ENCODE assay signal across 9 mouse cellular contexts in genomic region chr7:131371880-131372651, GRCm38 (mm10). TPM values are rescaled to one million over a fixed set of nuclear protein-coding genes. Genes with fewer than 3 reads are reported as not detected.
A peak's percentile ranks its signal among the peaks of the same experiment; 100 is the strongest.
DNase-seq lines count a peak whose midpoint lies in the region; ATAC-seq and TF ChIP-seq lines count a peak whose summit lies in the region.
"Had no signal": no experiment of that assay in that cellular context is flagged by ENCODE, and none has a peak within 500 bp of the region (broad histone marks: within the 10 kb centered on the region; RNA-seq: fewer than 3 reads in every experiment).

No protein-coding gene starts in this region.

- TF ChIP-seq CTCF in cortical plate, adult 2 months (IDR thresholded peaks at IDR 0.05; ENCODE audit: extremely low read depth, insufficient read depth, low read length), result no peak
- peak; percentile 44 for TF ChIP-seq CTCF in hindbrain, postnatal 0 days (IDR thresholded peaks at IDR 0.05; ENCODE audit: low read depth)
- TF ChIP-seq CTCF in lung, adult 2 months (IDR thresholded peaks at IDR 0.05; ENCODE audit: insufficient read depth, low read length), result no peak

- H3K36me3 ChIP-seq in lung, embryonic 16.5 days (ENCODE audit: control insufficient read depth, insufficient read depth, low read length), result no peaks in the 10 kb centered on the region
- H3K36me3 ChIP-seq in hindbrain, postnatal 0 days (ENCODE audit: insufficient read depth, low read length), result no peaks in the 10 kb centered on the region
- H3K36me3 ChIP-seq in midbrain, embryonic 16.5 days (ENCODE audit: control insufficient read depth, insufficient read depth, low read length), result no peaks in the 10 kb centered on the region

- ATAC-seq in lung, embryonic 16.5 days (ENCODE audit: low read depth), result no peak
- ATAC-seq in hindbrain, postnatal 0 days, result no peak
- ATAC-seq in midbrain, embryonic 16.5 days, result no peak
- ATAC-seq in monocyte, adult 5-6 weeks (replicated peaks; ENCODE audit: insufficient number of reproducible peaks, low FRiP score, low TSS enrichment, poor library complexity, severe bottlenecking), result no peak

- no peak overlapping the region; the same call in 1 of the 2 replicates for H3K27ac ChIP-seq in lung, embryonic 16.5 days (ENCODE audit: low read length)
- no peak overlapping the region for H3K27ac ChIP-seq in cortical plate, adult 2 months (ENCODE audit: insufficient read depth, low read length)
- H3K27ac ChIP-seq in hindbrain, postnatal 0 days, result no peak overlapping the region
- no peak overlapping the region for H3K27ac ChIP-seq in midbrain, embryonic 16.5 days (ENCODE audit: low read length)

- H3K4me1 ChIP-seq in lung, embryonic 16.5 days (replicated peaks; ENCODE audit: control insufficient read depth, insufficient read depth, low read length), result peaks cover 3% of the 10 kb centered on the region; the same call in 1 of the 2 replicates
- no peaks in the 10 kb centered on the region; the same call in 1 of the 2 replicates for H3K4me1 ChIP-seq in cortical plate, adult 2 months (ENCODE audit: control insufficient read depth, insufficient read depth, low read length)
- peaks cover 7% of the 10 kb centered on the region; the same call in 1 of the 2 replicates for H3K4me1 ChIP-seq in hindbrain, postnatal 0 days (ENCODE audit: insufficient read depth, low read length)
- H3K4me1 ChIP-seq in midbrain, embryonic 16.5 days (ENCODE audit: control insufficient read depth, insufficient read depth, low read length), result peaks cover 10% of the 10 kb centered on the region
- H3K4me1 ChIP-seq in lung, adult 2 months (ENCODE audit: control insufficient read depth, insufficient read depth, low read length), result peaks cover 6% of the 10 kb centered on the region

- DNase-seq in lung, postnatal 25 days (ENCODE audit: low spot score), result no peak
- peak; percentile 37 for DNase-seq in hindbrain, postnatal 0 days (ENCODE audit: low spot score)
- no peak for DNase-seq in layer of hippocampus, postnatal 14 days (ENCODE audit: low spot score in 2 of 2)
- DNase-seq in lung, adult 2 months, result no peak

- H3K4me3 ChIP-seq in lung, embryonic 16.5 days (ENCODE audit: low read length), result peak overlapping the region; percentile 78
- peak overlapping the region; percentile 84 for H3K4me3 ChIP-seq in cortical plate, adult 2 months (ENCODE audit: insufficient read depth, low read length)
- peak overlapping the region; percentile 71 for H3K4me3 ChIP-seq in hindbrain, postnatal 0 days (ENCODE audit: low read length)
- H3K4me3 ChIP-seq in midbrain, embryonic 16.5 days (ENCODE audit: low read depth, low read length), result peak overlapping the region; percentile 89
- H3K4me3 ChIP-seq in lung, adult 2 months (replicated peaks; ENCODE audit: extremely low read depth, low read depth, low read length), result no peak overlapping the region

- H3K9me3 ChIP-seq in lung, embryonic 16.5 days (ENCODE audit: control insufficient read depth, low read length), result no peaks in the 10 kb centered on the region
- H3K9me3 ChIP-seq in hindbrain, postnatal 0 days (ENCODE audit: low read length), result no peaks in the 10 kb centered on the region
- no peaks in the 10 kb centered on the region for H3K9me3 ChIP-seq in midbrain, embryonic 16.5 days (replicated peaks; ENCODE audit: control insufficient read depth, low read length, poor library complexity, severe bottlenecking)

- no peak for TF ChIP-seq POLR2A in cortical plate, adult 2 months (IDR thresholded peaks at IDR 0.05; ENCODE audit: extremely low read depth, insufficient read depth, low read length)
- no peak for TF ChIP-seq POLR2A in lung, adult 2 months (IDR thresholded peaks at IDR 0.05; ENCODE audit: borderline replicate concordance, extremely low read depth, low read depth, low read length)

- H3K27me3 ChIP-seq in lung, embryonic 16.5 days (ENCODE audit: control insufficient read depth, insufficient read depth, low read depth, low read length), result no peaks in the 10 kb centered on the region
- H3K27me3 ChIP-seq in hindbrain, postnatal 0 days (ENCODE audit: insufficient read depth, low read length), result no peaks in the 10 kb centered on the region
- H3K27me3 ChIP-seq in midbrain, embryonic 16.5 days (ENCODE audit: control insufficient read depth, insufficient read depth, low read depth, low read length), result no peaks in the 10 kb centered on the region; the same call in 1 of the 2 replicates

- peak overlapping the region; percentile 92 for H3K9ac ChIP-seq in lung, embryonic 16.5 days (ENCODE audit: low read length)
- H3K9ac ChIP-seq in hindbrain, postnatal 0 days (replicated peaks; ENCODE audit: low read length), result peak overlapping the region; percentile 82
- peak overlapping the region; percentile 95 for H3K9ac ChIP-seq in midbrain, embryonic 16.5 days (ENCODE audit: low read depth, low read length)

- H3K4me2 ChIP-seq in lung, embryonic 16.5 days (ENCODE audit: low read depth, low read length), result peak overlapping the region; percentile 71
- H3K4me2 ChIP-seq in hindbrain, postnatal 0 days (ENCODE audit: low read depth, low read length), result peak overlapping the region; percentile 69
- peak overlapping the region; percentile 75 for H3K4me2 ChIP-seq in midbrain, embryonic 16.5 days (ENCODE audit: low read length)

- WGBS in lung, embryonic 16.5 days, result 71% methylated on average over 9 of the region's 9 CpGs
- WGBS in hindbrain, postnatal 0 days, result 67% methylated on average over 9 of the region's 9 CpGs
- 77% methylated on average over 9 of the region's 9 CpGs for WGBS in midbrain, embryonic 16.5 days
- 71% methylated on average over 9 of the region's 9 CpGs for whole genome bisulfite sequencing in lung, adult 2 months

RNA-seq across cellular contexts. Expression of gene Pstk, which starts 1.1 kb away (rescaled TPM):
- polyA plus RNA-seq in lung, embryonic 16.5 days (2015; fragmentation: Nextera tagmentation; extraction: Ambion mirVana), result 57.8 and 61.4 TPM in 2 replicates
- 59.5 and 64.4 TPM in 2 replicates for polyA plus RNA-seq in cortical plate, adult 2 months (2012; rRNA removed)
- total RNA-seq in hindbrain, postnatal 0 days (2014; rRNA removed), result 39.9 and 52.5 TPM in 2 replicates
- polyA plus RNA-seq in hindbrain, postnatal 0 days (2015; fragmentation: Nextera tagmentation; extraction: Ambion mirVana), result 53.5 and 55.8 TPM in 2 replicates
- polyA plus RNA-seq in midbrain, embryonic 16.5 days (2015; fragmentation: Nextera tagmentation; extraction: Ambion mirVana), result 48.6 and 49.2 TPM in 2 replicates
- total RNA-seq in layer of hippocampus, postnatal 14 days (2021), result 10 to 100 TPM; 42.2 to 51.4 TPM
- 18.9 to 36.5 TPM (median 23.7 TPM) in 3 replicates for total RNA-seq in monocyte, adult 5-6 weeks (2017)
- polyA plus RNA-seq in lung, adult 2 months (2012; rRNA removed), result 28.7 and 35.0 TPM in 2 replicates

RNA-seq across cellular contexts. Expression of gene 2310057M21Rik, which starts 9.5 kb away (rescaled TPM):
- 19.6 and 21.3 TPM in 2 replicates for polyA plus RNA-seq in lung, embryonic 16.5 days (2015; fragmentation: Nextera tagmentation; extraction: Ambion mirVana)
- 14.2 and 15.2 TPM in 2 replicates for polyA plus RNA-seq in cortical plate, adult 2 months (2012; rRNA removed)
- total RNA-seq in hindbrain, postnatal 0 days (2014; rRNA removed), result 27.4 and 47.8 TPM in 2 replicates
- polyA plus RNA-seq in hindbrain, postnatal 0 days (2015; fragmentation: Nextera tagmentation; extraction: Ambion mirVana), result 20.3 and 26.2 TPM in 2 replicates
- polyA plus RNA-seq in midbrain, embryonic 16.5 days (2015; fragmentation: Nextera tagmentation; extraction: Ambion mirVana), result 29.9 and 32.4 TPM in 2 replicates
- 10 to 100 TPM; 30.5 to 31.0 TPM for total RNA-seq in layer of hippocampus, postnatal 14 days (2021)
- 2.8 to 6.2 TPM (median 3.2 TPM) in 3 replicates for total RNA-seq in monocyte, adult 5-6 weeks (2017)
- polyA plus RNA-seq in lung, adult 2 months (2012; rRNA removed), result 4.0 and 5.2 TPM in 2 replicates

RNA-seq across cellular contexts. Expression of gene Ikzf5, which starts 38.3 kb away (rescaled TPM):
- 13.5 and 16.9 TPM in 2 replicates for polyA plus RNA-seq in lung, embryonic 16.5 days (2015; fragmentation: Nextera tagmentation; extraction: Ambion mirVana)
- 17.8 and 18.4 TPM in 2 replicates for polyA plus RNA-seq in cortical plate, adult 2 months (2012; rRNA removed)
- 14.3 and 16.1 TPM in 2 replicates for total RNA-seq in hindbrain, postnatal 0 days (2014; rRNA removed)
- 10.2 and 11.3 TPM in 2 replicates for polyA plus RNA-seq in hindbrain, postnatal 0 days (2015; fragmentation: Nextera tagmentation; extraction: Ambion mirVana)
- 12.6 and 15.0 TPM in 2 replicates for polyA plus RNA-seq in midbrain, embryonic 16.5 days (2015; fragmentation: Nextera tagmentation; extraction: Ambion mirVana)
- 10 to 100 TPM; 43.8 to 51.4 TPM for total RNA-seq in layer of hippocampus, postnatal 14 days (2021)
- total RNA-seq in monocyte, adult 5-6 weeks (2017), result 28.0 to 29.4 TPM (median 29.1 TPM) in 3 replicates
- 12.4 and 13.3 TPM in 2 replicates for polyA plus RNA-seq in lung, adult 2 months (2012; rRNA removed)

RNA-seq across cellular contexts. Expression of gene Acadsb, which starts 38.3 kb away (rescaled TPM):
- 198 and 207 TPM in 2 replicates for polyA plus RNA-seq in lung, embryonic 16.5 days (2015; fragmentation: Nextera tagmentation; extraction: Ambion mirVana)
- polyA plus RNA-seq in cortical plate, adult 2 months (2012; rRNA removed), result 36.2 and 38.5 TPM in 2 replicates
- total RNA-seq in hindbrain, postnatal 0 days (2014; rRNA removed), result 24.2 and 27.3 TPM in 2 replicates
- polyA plus RNA-seq in hindbrain, postnatal 0 days (2015; fragmentation: Nextera tagmentation; extraction: Ambion mirVana), result 76.1 and 82.8 TPM in 2 replicates
- 115 and 121 TPM in 2 replicates for polyA plus RNA-seq in midbrain, embryonic 16.5 days (2015; fragmentation: Nextera tagmentation; extraction: Ambion mirVana)
- 10 to 100 TPM; 68.2 to 70.0 TPM for total RNA-seq in layer of hippocampus, postnatal 14 days (2021)
- total RNA-seq in monocyte, adult 5-6 weeks (2017), result 29.1 to 49.0 TPM (median 36.2 TPM) in 3 replicates
- polyA plus RNA-seq in lung, adult 2 months (2012; rRNA removed), result 9.3 and 14.6 TPM in 2 replicates

RNA-seq across cellular contexts. Expression of gene Fam24a, which starts 38.4 kb away (rescaled TPM):
- polyA plus RNA-seq in lung, embryonic 16.5 days (2015; fragmentation: Nextera tagmentation; extraction: Ambion mirVana), result not detected in 2 replicates
- not detected in 2 replicates for polyA plus RNA-seq in cortical plate, adult 2 months (2012; rRNA removed)
- total RNA-seq in hindbrain, postnatal 0 days (2014; rRNA removed), result not detected in 2 replicates
- 0.29 and 0.44 TPM in 2 replicates for polyA plus RNA-seq in hindbrain, postnatal 0 days (2015; fragmentation: Nextera tagmentation; extraction: Ambion mirVana)
- not detected in 2 replicates for polyA plus RNA-seq in midbrain, embryonic 16.5 days (2015; fragmentation: Nextera tagmentation; extraction: Ambion mirVana)
- total RNA-seq in layer of hippocampus, postnatal 14 days (2021), result not detected
- total RNA-seq in monocyte, adult 5-6 weeks (2017), result not detected in 3 replicates
- not detected in 2 replicates for polyA plus RNA-seq in lung, adult 2 months (2012; rRNA removed)
- polyA plus RNA-seq: large intestine, adult 2 months had no signal
